Mouse (Mus musculus) stomach, embryonic 14.5 days (tissue): Measurements from ENCODE around the gene Clstn3. TPM values are rescaled to one million over a fixed set of nuclear protein-coding genes. Genes with fewer than 3 reads are reported as not detected.
"Not testable (repeated sequence)": the region's sequence is repeated elsewhere in the genome, so short reads cannot be mapped to it uniquely, and the experiment has no call there.

Experiments used
- ATAC-seq: fragments of 200-750 bp; cut with Nextera tagmentation; 2 replicates; pipeline ENCODE4 v1.8.0; 2017; ENCODE audit warnings: low read depth, moderate TSS enrichment; ENCODE audit not compliant: insufficient number of reproducible peaks, insufficient read depth, low FRiP score
- H3K27ac ChIP-seq: fragments of 300-500 bp; sonication (generic); 2 replicates; pipeline ENCODE4 v1.5.1; 2014; ENCODE audit warnings: mild to moderate bottlenecking, low read length, moderate library complexity, mixed read lengths
- H3K27me3 ChIP-seq: fragments of 300-500 bp; sonication (generic); 2 replicates; pipeline ENCODE4 v1.6.1; 2014; ENCODE audit warnings: low read length, control low read depth, mixed read lengths; ENCODE audit not compliant: control insufficient read depth, insufficient read depth
- H3K36me3 ChIP-seq: fragments of 300-500 bp; sonication (generic); 2 replicates; pipeline ENCODE4 v1.6.1; 2014; ENCODE audit warnings: mild to moderate bottlenecking, control low read depth, low read length, moderate library complexity, mixed read lengths; ENCODE audit not compliant: control insufficient read depth, insufficient read depth
- H3K4me1 ChIP-seq: fragments of 300-500 bp; sonication (generic); 2 replicates; pipeline ENCODE4 v1.6.1; 2014; ENCODE audit warnings: low read length, control low read depth, mixed read lengths; ENCODE audit not compliant: control insufficient read depth, insufficient read depth
- H3K4me2 ChIP-seq: fragments of 300-500 bp; sonication (generic); replicated peaks from 2 replicates; pipeline ENCODE4 v1.6.1; 2014; ENCODE audit warnings: low read depth, low read length, control low read depth
- H3K4me3 ChIP-seq: fragments of 300-500 bp; sonication (generic); 2 replicates; pipeline ENCODE4 v1.5.1; 2014; ENCODE audit warnings: low read depth, low read length, control low read depth
- H3K9ac ChIP-seq: fragments of 300-500 bp; sonication (generic); replicated peaks from 2 replicates; pipeline ENCODE4 v1.6.1; 2014; ENCODE audit warnings: low read depth, mild to moderate bottlenecking, control low read depth, low read length, moderate library complexity, mixed read lengths
- H3K9me3 ChIP-seq: fragments of 300-500 bp; sonication (generic); 2 replicates; pipeline ENCODE4 v1.6.1; 2016; ENCODE audit warnings: low read depth, low read length, control low read depth; ENCODE audit not compliant: control insufficient read depth
- WGBS: fragments of 180-500 bp; shearing (Covaris S2); extraction: QIAGEN DNeasy Blood & Tissue Kit; methylation state at CpG from one replicate; pipeline ENCODE4 v1.1.7; 2014; 5-methylcytosine and 5-hydroxymethylcytosine counted together
- polyA plus RNA-seq: library from polyadenylated mRNA; unstranded; fragments of >200 nt; fragmentation: Nextera tagmentation; extraction: Ambion mirVana; gene quantifications from 2 replicates; pipeline ENCODE4 v1.2.1, GENCODE M21; 2014

The Clstn3 gene
- polyA plus RNA-seq, 1 experiment from 2014 or later = 5.4 TPM

DNA sequence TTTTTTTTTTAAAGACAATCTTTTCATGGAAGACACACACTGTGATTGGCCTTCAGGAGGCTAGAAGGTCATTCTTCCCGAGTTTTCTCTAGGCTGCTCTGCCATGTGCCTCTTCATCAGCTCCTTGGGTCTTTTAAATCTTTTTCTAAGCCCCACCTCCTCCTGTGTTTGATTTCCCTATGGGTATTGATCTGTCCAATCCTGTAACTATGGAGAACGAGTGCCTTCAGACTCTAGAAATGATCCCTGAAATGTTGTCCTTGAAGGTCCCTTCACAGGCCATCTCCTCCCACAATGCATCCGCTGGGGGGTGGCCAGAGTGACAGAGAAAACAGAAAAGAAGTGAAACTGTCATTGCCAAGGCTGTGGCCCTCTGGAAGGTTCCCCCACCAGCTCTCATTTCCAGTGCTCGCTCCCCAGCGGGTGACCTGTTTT, 12.6 kb upstream of the Clstn3 start:
- ATAC-seq = no peak
- WGBS = 67% methylated on average over 5 of the region's 5 CpGs
- no peak overlapping the region for H3K27ac ChIP-seq

DNA sequence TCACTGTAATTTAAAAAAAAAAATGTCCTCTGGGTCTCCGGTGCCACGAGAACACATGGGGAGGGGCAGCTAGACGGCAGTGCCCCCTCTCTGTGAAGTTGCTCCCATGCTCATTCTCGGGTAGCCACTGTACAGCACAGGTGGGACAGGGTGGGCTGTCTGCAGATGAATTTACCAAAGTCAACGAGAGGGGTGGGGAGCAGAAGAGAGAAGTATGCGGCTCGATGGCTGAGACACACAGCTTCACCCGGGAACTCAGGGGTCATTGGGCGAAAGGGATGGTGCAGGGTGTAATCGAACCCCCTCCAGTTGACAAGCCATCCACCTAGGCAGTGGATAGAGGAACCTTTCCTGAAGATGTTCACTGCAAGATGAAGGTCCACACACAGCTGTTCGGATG, 12.2 kb upstream of the Clstn3 start:
- no peaks in the 10 kb centered on the region for H3K9me3 ChIP-seq
- no peak for ATAC-seq
- H3K27ac ChIP-seq = no peak overlapping the region
- H3K9ac ChIP-seq = no peak overlapping the region
- no peak overlapping the region for H3K4me3 ChIP-seq
- H3K27me3 ChIP-seq = no peaks in the 10 kb centered on the region
- H3K4me2 ChIP-seq = no peak overlapping the region
- H3K4me1 ChIP-seq = no peaks in the 10 kb centered on the region
- 81% methylated on average over 11 of the region's 11 CpGs for WGBS
- no peaks in the 10 kb centered on the region for H3K36me3 ChIP-seq

More for the DNA sequence above, 12.6 kb upstream of the Clstn3 start:
- no peaks in the 10 kb centered on the region for H3K27me3 ChIP-seq
- no peaks in the 10 kb centered on the region for H3K4me1 ChIP-seq
- no peaks in the 10 kb centered on the region for H3K36me3 ChIP-seq
- no peaks in the 10 kb centered on the region for H3K9me3 ChIP-seq
- no peak overlapping the region for H3K9ac ChIP-seq
- no peak overlapping the region for H3K4me3 ChIP-seq
- no peak overlapping the region for H3K4me2 ChIP-seq

DNA sequence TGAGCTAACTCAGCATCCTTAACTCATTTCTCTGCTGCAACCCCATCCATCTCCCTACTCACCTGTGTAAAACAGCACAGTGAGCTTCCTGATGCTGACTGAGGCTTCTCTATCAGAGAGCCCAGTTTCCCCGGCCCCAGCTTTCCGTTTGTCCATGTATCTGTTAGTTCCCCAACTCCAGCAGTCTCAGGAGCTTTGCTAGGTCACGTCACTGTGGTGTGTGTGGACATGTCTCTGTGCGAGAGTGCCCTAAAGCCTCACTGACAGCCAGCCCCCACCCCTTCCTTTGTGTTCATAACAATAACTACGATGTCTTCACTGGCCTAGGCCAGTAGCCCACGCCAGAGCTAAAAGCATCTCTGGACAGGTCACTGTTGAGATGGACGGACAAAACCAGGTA, 11.6 kb upstream of the Clstn3 start:
- Histone ChIP-seq H3K4me1 (no peaks in the 10 kb centered on the region), H3K4me2 (no peak overlapping the region), H3K27me3 (no peaks in the 10 kb centered on the region), H3K9ac (no peak overlapping the region), H3K9me3 (no peaks in the 10 kb centered on the region), H3K4me3 (no peak overlapping the region), H3K36me3 (no peaks in the 10 kb centered on the region), H3K27ac (no peak overlapping the region)
- ATAC-seq = no peak
- WGBS = 84% methylated on average over 7 of the region's 7 CpGs

GRCm38 (mm10) chr6:124475335-124476075, 10.9 kb upstream of the Clstn3 start:
- not testable (repeated sequence) for H3K4me3 ChIP-seq, H3K4me2 ChIP-seq, ATAC-seq, H3K36me3 ChIP-seq, H3K4me1 ChIP-seq, H3K27ac ChIP-seq, H3K27me3 ChIP-seq, H3K9me3 ChIP-seq, H3K9ac ChIP-seq
- 92% methylated on average over 10 of the region's 11 CpGs for WGBS

DNA sequence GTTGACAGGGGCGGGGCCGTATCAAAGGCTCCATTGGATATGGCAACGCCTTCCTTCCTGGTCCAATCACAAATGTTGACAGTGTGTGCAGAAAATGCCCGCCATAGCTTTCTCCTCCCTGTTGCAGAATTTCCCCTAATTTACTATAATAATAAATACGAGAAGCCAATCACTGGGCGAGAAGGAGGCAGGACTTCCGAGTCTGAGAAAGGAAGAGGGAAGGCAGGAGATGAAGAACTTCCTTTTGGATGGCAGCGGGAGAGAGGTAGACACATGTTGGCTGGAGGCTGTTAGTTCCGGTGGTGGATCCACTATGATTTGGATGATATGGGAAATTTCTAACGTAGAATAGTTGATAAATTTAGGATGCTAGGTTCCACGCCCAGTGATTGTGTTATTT, 10.0 kb upstream of the Clstn3 start:
- ATAC-seq = no peak
- 80% methylated on average over 11 of the region's 11 CpGs for WGBS

DNA sequence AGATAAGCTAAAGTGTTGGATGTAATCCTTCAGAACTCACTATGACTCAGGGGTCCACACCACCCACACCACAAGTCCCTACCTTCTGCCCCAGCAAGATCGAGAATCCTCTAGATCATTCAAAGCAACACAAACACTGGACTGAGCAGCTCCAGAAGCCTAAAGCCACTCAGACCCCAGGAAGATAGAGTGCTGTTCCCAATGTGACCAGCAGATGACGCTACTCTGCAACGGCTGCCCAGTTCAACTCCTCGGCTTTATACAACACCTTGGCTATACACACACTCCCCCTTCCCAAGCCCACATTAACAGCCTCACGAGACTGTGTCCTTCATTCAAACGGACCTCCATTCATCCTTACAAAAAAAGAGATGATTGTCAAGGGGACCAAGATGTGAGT, 8.2 kb upstream of the Clstn3 start:
- no peaks in the 10 kb centered on the region for H3K27me3 ChIP-seq
- no peaks in the 10 kb centered on the region for H3K36me3 ChIP-seq
- H3K4me3 ChIP-seq = no peak overlapping the region
- ATAC-seq = no peak
- no peak overlapping the region for H3K9ac ChIP-seq
- no peak overlapping the region for H3K27ac ChIP-seq
- WGBS = 44% methylated on average over 6 of the region's 6 CpGs
- H3K4me2 ChIP-seq = no peak overlapping the region
- no peaks in the 10 kb centered on the region for H3K4me1 ChIP-seq
- no peaks in the 10 kb centered on the region for H3K9me3 ChIP-seq

More for the DNA sequence above, 10.0 kb upstream of the Clstn3 start:
- no peaks in the 10 kb centered on the region for H3K4me1 ChIP-seq
- H3K27me3 ChIP-seq = no peaks in the 10 kb centered on the region
- H3K36me3 ChIP-seq = no peaks in the 10 kb centered on the region
- no peak overlapping the region for H3K4me3 ChIP-seq
- no peaks in the 10 kb centered on the region for H3K9me3 ChIP-seq
- H3K27ac ChIP-seq = no peak overlapping the region
- no peak overlapping the region for H3K4me2 ChIP-seq
- H3K9ac ChIP-seq = no peak overlapping the region

GRCm38 (mm10) chr6:124471783-124472638, 7.4 kb upstream of the Clstn3 start:
- not testable (repeated sequence) for H3K4me2 ChIP-seq, H3K27ac ChIP-seq, H3K36me3 ChIP-seq, H3K4me1 ChIP-seq, H3K27me3 ChIP-seq, H3K9me3 ChIP-seq, ATAC-seq, H3K9ac ChIP-seq, H3K4me3 ChIP-seq
- WGBS = 69% methylated on average over 6 of the region's 6 CpGs

DNA sequence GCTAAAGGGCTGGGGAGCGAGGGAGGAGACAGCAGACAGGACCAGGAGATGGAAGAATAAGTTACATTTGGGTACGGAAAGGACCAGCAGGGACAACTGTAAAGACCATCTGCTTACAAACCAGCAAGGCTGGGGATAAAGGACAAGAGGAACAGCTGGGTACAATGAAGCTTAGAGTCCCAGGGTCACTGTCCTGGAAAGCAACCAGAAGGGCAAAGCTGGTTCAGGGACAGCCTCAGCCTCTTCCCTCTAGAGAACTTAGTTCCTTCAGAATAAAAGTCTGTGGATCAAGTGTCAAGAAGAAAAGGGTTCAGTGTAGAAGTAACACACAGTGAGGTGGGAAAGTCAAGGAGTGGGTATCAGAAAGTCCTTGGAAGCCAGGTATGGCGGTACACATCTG, 6.5 kb upstream of the Clstn3 start:
- H3K4me1 ChIP-seq = no peaks in the 10 kb centered on the region
- H3K27ac ChIP-seq = no peak overlapping the region
- H3K27me3 ChIP-seq = no peaks in the 10 kb centered on the region
- WGBS = 92% methylated on average over 3 of the region's 3 CpGs
- ATAC-seq = no peak
- H3K9ac ChIP-seq = no peak overlapping the region
- H3K4me3 ChIP-seq = no peak overlapping the region
- H3K4me2 ChIP-seq = no peak overlapping the region
- no peaks in the 10 kb centered on the region for H3K9me3 ChIP-seq
- H3K36me3 ChIP-seq = no peaks in the 10 kb centered on the region
